Mouse (Mus musculus) intestine, embryonic 16.5 days (tissue): ENCODE results near the gene Ak3. TPM values are rescaled to one million over a fixed set of nuclear protein-coding genes. Genes with fewer than 3 reads are reported as not detected.

Experiments used
- ATAC-seq: fragments of 200-750 bp; cut with Nextera tagmentation; 2 replicates; pipeline ENCODE4 v1.8.0; 2017; ENCODE audit warnings: moderate TSS enrichment, moderate library complexity
- H3K27ac ChIP-seq: fragments of 300-500 bp; sonication (generic); 2 replicates; pipeline ENCODE4 v1.5.1; 2014; ENCODE audit warnings: mild to moderate bottlenecking, low read length
- H3K27me3 ChIP-seq: fragments of 300-500 bp; sonication (generic); replicated peaks from 2 replicates; pipeline ENCODE4 v1.6.1; 2014; ENCODE audit warnings: low read length, control low read depth, mixed read lengths; ENCODE audit not compliant: control insufficient read depth, insufficient read depth
- H3K36me3 ChIP-seq: fragments of 300-500 bp; sonication (generic); 2 replicates; pipeline ENCODE4 v1.6.1; 2014; ENCODE audit warnings: low read length, control low read depth; ENCODE audit not compliant: control insufficient read depth, insufficient read depth
- H3K4me1 ChIP-seq: fragments of 300-500 bp; sonication (generic); 2 replicates; pipeline ENCODE4 v1.6.1; 2014; ENCODE audit warnings: low read length, control low read depth, mixed read lengths; ENCODE audit not compliant: control insufficient read depth, insufficient read depth
- H3K4me2 ChIP-seq: fragments of 300-500 bp; sonication (generic); 2 replicates; pipeline ENCODE4 v1.6.1; 2014; ENCODE audit warnings: low read depth, low read length, control low read depth
- H3K4me3 ChIP-seq: fragments of 300-500 bp; sonication (generic); 2 replicates; pipeline ENCODE4 v1.5.1; 2014; ENCODE audit warnings: mild to moderate bottlenecking, low read length
- H3K9ac ChIP-seq: fragments of 300-500 bp; sonication (generic); 2 replicates; pipeline ENCODE4 v1.6.1; 2014; ENCODE audit warnings: low read depth, low read length
- H3K9me3 ChIP-seq: fragments of 300-500 bp; sonication (generic); 2 replicates; pipeline ENCODE4 v1.6.1; 2016; ENCODE audit warnings: low read length, control low read depth; ENCODE audit not compliant: control insufficient read depth
- WGBS: fragments of 180-500 bp; shearing (Covaris S2); extraction: QIAGEN DNeasy Blood & Tissue Kit; methylation state at CpG from one replicate; pipeline ENCODE4 v1.1.7; 2014; 5-methylcytosine and 5-hydroxymethylcytosine counted together
- polyA plus RNA-seq: library from polyadenylated mRNA; unstranded; fragments of >200 nt; fragmentation: Nextera tagmentation; extraction: Ambion mirVana; gene quantifications from 2 replicates; pipeline ENCODE4 v1.2.1, GENCODE M21; 2015

The Ak3 gene
- polyA plus RNA-seq, 1 experiment from 2014 or later, result 104 TPM

DNA sequence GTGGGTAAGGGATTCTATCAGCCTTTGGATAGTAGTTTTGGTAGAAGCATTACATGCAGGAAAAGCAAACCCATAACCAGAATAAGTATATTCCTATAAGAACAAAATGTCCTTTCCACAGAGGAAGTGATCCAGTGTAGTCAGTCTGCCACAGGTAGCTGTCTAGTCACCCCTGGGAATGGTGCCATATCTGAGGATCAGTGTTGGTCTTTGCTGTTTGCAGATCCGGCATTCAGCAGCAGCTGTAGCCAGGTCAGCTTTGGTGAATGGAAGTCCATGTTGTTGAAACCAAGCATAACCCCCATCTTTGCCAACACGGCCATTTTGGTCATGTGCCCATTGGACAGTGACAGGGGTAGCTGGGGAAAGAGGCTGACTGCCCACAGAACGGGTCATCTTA, 16.0 kb downstream of the Ak3 start:
- Histone ChIP-seq H3K36me3 (no peaks in the 10 kb centered on the region), H3K4me2 (no peak overlapping the region)
- no peak for ATAC-seq

DNA sequence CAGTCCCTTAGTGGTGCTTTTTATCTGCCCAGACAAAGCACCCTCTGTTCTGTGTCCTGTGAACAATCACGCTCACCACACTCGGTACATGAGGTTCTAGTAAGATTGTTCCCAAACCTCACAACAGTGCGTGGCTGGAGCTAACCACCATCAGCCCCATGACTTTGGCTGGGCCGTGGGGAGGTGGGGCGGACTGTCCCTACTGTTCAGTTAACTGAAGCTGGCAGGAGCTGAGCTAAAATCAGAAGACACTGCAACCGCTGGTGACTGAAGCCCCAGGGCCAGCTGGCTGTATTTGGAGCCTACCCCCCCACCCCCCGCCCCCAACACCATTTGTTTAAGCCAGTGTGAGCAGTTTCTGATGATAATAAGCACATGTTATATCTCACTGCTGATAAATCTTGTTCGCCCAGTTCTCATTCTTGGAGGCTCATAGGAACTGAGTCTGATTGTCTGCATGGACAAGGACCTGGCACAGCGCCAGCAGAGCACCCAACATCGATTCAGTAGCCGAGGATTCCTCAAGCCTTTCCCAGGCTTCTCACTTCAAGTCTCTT, 23.3 kb downstream of the Ak3 start:
- ATAC-seq, result no peak

More for the DNA sequence above, 16.0 kb downstream of the Ak3 start:
- Histone ChIP-seq H3K9me3 (no peaks in the 10 kb centered on the region), H3K27ac (no peak overlapping the region), H3K9ac (no peak overlapping the region), H3K4me1 (no peaks in the 10 kb centered on the region), H3K4me3 (no peak overlapping the region), H3K27me3 (no peaks in the 10 kb centered on the region)
- WGBS, result 96% methylated on average over 3 of the region's 3 CpGs

DNA sequence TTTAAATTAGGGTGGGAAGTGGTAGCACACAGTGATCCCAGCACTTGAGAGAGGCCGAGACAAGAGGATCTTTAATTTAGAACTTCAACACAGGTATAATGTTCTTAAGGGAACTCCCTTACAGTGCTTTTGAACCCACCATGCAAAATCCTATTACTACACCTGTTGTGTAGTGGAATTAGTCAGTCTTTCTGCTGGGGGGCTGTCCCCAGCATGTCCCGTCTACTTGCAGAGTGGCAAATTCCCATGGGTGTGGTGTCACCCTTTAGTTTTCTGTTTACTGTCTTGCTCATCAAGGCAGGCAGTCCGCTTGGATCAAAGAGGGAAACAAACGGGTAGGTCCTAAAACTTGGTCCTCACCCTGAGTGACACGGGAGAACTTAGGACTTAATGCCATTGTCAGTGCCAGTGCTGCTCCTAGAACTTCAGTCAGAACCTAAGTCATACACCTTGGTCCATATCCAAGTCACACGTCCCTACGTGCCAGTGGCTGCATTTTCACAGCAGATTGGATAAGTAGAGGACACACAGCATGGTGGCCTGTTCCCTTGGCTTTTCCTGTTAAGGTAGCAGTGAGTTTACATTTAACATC, 25.9 kb downstream of the Ak3 start:
- H3K9me3 ChIP-seq, result no peaks in the 10 kb centered on the region
- H3K27ac ChIP-seq, result no peak overlapping the region
- no peak overlapping the region for H3K9ac ChIP-seq
- no peaks in the 10 kb centered on the region for H3K27me3 ChIP-seq
- WGBS, result 91% methylated on average over 7 of the region's 7 CpGs
- no peak overlapping the region for H3K4me3 ChIP-seq
- H3K4me1 ChIP-seq, result no peaks in the 10 kb centered on the region
- no peak overlapping the region for H3K4me2 ChIP-seq
- ATAC-seq, result no peak
- peaks cover 16% of the 10 kb centered on the region for H3K36me3 ChIP-seq

More for the DNA sequence above, 23.3 kb downstream of the Ak3 start:
- H3K27me3 ChIP-seq, result no peaks in the 10 kb centered on the region
- H3K9me3 ChIP-seq, result no peaks in the 10 kb centered on the region
- no peak overlapping the region for H3K27ac ChIP-seq
- H3K4me1 ChIP-seq, result no peaks in the 10 kb centered on the region
- peaks cover 16% of the 10 kb centered on the region for H3K36me3 ChIP-seq
- no peak overlapping the region for H3K9ac ChIP-seq
- H3K4me2 ChIP-seq, result no peak overlapping the region
- no peak overlapping the region for H3K4me3 ChIP-seq
- 69% methylated on average over 11 of the region's 11 CpGs for WGBS

DNA sequence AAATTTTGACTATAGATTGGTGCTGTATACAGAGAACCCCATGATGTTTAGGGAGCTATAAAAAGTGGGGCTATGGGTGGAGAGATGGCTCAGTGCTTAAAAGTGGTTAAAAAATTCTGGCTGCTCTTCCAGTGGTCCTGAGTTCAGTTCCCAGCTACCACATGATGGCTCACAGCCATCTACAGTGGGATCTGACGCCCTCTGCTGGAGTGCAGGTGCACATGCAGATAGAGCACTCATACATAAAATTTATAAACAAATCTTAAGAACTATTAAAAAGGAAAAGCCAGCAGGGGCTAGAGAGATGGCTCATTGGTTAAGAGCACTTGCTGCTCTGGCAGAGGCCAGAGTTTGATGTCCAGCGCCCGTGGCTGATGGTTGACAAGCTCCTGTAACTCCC, 28.1 kb downstream of the Ak3 start:
- Histone ChIP-seq H3K9ac (no peak overlapping the region), H3K27me3 (no peaks in the 10 kb centered on the region), H3K9me3 (no peaks in the 10 kb centered on the region), H3K4me2 (no peak overlapping the region), H3K4me1 (no peaks in the 10 kb centered on the region), H3K4me3 (no peak overlapping the region), H3K36me3 (peaks cover 8% of the 10 kb centered on the region), H3K27ac (no peak overlapping the region)
- no peak for ATAC-seq
- 91% methylated on average over 3 of the region's 3 CpGs for WGBS

DNA sequence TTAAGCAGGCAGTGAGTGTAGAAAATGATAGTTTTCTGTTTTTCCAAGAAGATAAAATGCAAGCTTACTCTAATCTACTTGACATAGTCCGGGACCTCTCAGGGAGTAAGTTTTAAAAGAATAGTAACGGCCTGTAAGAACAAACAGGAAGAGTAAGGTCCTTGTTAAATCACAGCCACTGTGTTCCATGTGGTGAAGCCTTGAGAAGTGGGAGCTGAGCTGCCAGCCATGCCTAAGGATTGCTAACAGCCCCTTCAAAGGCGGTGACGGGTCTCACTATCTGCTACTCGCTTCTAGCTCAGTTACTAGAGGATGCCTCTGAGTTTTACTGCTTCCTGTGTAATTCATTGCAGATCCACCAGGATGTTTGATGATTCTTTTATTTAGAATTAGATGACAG, 31.0 kb downstream of the Ak3 start:
- no peak overlapping the region for H3K4me3 ChIP-seq
- H3K36me3 ChIP-seq, result peaks cover 5% of the 10 kb centered on the region
- WGBS, result 77% methylated on average over 5 of the region's 5 CpGs
- no peaks in the 10 kb centered on the region for H3K4me1 ChIP-seq
- no peaks in the 10 kb centered on the region for H3K27me3 ChIP-seq
- no peak overlapping the region for H3K27ac ChIP-seq
- no peak for ATAC-seq
- H3K9me3 ChIP-seq, result no peaks in the 10 kb centered on the region
- no peak overlapping the region for H3K4me2 ChIP-seq
- H3K9ac ChIP-seq, result no peak overlapping the region

DNA sequence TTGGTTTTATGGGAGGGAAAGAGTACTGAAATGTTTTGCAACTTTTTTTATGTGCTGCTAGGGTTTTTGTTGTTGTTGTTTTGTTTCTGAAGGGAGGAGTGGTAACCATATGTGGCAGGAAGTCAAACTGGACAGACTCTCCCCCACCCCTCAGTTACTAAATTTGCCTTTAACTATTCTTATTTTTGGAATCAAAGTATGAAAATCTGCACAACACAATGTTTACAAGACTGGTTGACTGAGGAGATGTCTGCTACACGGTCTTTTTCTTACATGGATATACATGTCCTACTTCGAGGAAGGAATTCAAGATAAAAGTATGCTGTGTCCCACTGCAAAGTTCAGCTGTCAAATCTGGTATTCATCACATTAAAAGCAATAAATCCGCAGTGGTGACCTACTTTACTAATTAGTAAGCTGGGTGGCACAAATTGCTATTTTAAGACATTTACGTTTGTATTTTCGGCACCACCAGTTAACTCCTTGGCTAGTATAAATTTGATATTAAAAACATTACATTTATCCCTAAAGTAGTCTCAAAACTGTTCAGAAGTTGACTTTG, 31.5 kb downstream of the Ak3 start:
- H3K27me3 ChIP-seq, result no peaks in the 10 kb centered on the region
- H3K9ac ChIP-seq, result no peak overlapping the region
- no peak overlapping the region for H3K27ac ChIP-seq
- ATAC-seq, result no peak
- WGBS, result 83% methylated on average over 5 of the region's 5 CpGs
- H3K4me1 ChIP-seq, result no peaks in the 10 kb centered on the region
- no peaks in the 10 kb centered on the region for H3K9me3 ChIP-seq
- peaks cover 4% of the 10 kb centered on the region; the same call in 1 of the 2 replicates for H3K36me3 ChIP-seq
- H3K4me3 ChIP-seq, result no peak overlapping the region
- H3K4me2 ChIP-seq, result no peak overlapping the region

DNA sequence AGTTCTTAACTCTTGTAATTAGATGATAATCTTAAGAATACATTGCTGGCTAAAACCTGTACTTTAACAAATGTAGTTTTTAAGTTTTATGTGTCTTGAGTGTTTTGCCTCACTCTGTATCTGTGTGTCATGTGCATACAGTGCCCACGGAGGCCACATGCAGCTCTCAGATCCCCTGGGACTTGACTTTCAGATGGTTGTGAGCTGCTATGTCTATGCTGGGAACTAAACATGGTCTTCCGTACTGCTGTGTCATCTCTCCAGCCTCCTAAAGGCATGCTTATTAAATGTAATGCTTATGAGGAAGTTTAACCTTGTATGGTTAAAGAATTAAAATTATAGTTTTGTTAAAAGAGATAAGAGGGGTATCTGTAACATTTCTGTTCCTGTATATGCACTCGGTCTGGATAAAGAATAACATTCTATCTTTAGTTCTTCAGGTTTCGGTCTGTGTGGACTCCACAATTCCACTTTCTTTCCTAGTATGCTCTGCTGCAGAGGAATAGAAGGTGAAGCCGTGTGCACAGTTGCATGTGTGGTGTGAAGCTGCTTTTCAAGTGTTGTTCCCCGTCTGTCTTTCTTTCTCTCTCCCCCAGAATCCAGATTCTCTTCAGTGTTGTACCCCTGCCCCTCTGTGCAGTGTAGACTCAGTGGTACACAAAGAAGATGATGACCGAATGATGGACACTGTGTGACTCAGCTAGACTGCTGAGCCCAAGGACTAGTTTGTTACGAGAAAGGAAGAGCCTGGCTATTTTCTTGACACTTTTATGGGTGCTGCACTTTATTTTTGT, 32.2 kb downstream of the Ak3 start:
- H3K9ac ChIP-seq, result no peak overlapping the region
- 78% methylated on average over 8 of the region's 8 CpGs for WGBS
- no peaks in the 10 kb centered on the region for H3K27me3 ChIP-seq
- H3K27ac ChIP-seq, result no peak overlapping the region
- ATAC-seq, result no peak
- H3K4me3 ChIP-seq, result no peak overlapping the region
- no peaks in the 10 kb centered on the region for H3K9me3 ChIP-seq
- H3K4me2 ChIP-seq, result no peak overlapping the region
- H3K36me3 ChIP-seq, result peaks cover 4% of the 10 kb centered on the region; the same call in 1 of the 2 replicates
- no peaks in the 10 kb centered on the region for H3K4me1 ChIP-seq

DNA sequence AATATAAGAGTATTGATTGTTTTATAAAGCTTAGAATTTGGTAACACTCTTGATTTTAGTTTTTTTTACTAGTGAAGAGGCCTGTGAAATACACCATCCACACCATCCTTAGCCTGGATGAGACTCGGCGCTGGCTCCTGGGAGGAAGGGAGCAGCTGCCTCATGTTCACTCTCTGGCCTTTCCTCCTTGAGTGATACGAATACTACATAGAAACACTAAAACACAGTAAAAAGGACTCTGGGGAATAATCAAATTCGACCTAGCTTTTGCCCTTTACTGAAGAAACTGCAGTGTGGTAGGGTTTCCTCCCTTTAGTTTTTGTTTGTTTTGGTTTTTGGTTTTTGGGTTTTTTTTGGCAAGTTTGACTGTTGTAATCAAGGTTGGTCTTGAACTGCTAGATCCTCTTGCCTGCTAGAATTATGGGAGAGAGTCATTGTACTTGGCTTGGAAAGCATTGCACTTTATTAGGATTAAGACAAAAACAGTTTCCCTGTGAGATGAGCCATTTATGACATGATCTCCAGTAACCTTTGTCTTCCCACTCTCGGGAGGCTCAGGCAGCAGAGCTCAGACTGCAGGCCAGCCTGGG, 33.2 kb downstream of the Ak3 start:
- H3K4me2 ChIP-seq, result no peak overlapping the region
- H3K36me3 ChIP-seq, result no peaks in the 10 kb centered on the region; the same call in 1 of the 2 replicates
- no peaks in the 10 kb centered on the region for H3K27me3 ChIP-seq
- no peak overlapping the region for H3K4me3 ChIP-seq
- no peak overlapping the region for H3K9ac ChIP-seq
- no peaks in the 10 kb centered on the region for H3K9me3 ChIP-seq
- H3K4me1 ChIP-seq, result no peaks in the 10 kb centered on the region
- WGBS, result 71% methylated on average over 5 of the region's 5 CpGs
- no peak overlapping the region for H3K27ac ChIP-seq
- ATAC-seq, result no peak

DNA sequence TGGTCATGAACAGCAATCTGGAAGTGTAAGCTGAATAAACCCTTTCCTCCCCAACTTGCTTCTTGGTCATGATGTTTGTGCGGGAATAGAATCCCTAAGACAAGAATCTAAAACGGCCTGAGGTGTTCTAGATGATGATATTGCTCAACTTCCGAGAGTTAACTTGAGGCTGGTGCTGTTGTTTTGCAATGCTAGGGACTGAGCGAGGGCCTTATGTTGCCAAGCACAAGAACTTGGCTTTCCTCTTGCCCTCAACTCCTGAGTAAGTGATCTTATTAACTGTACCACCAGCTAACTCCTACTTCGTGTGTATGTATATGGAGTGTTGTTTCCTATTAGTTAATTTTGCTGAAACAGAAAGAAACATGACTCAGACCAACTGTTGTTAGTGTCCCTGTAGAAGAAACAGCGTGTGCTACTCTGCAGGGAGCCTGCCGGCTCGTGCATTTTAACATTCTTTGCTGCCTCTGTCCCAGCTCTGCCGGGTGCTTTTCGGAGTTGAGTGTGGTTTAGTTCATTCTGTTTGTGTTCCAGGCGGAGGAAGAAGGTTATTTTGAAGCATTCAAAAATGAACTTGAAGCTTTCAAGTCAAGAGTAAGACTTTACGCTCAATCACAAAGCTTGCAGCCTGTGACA, 36.3 kb downstream of the Ak3 start:
- Histone ChIP-seq H3K4me1 (no peaks in the 10 kb centered on the region), H3K9ac (no peak overlapping the region), H3K4me2 (no peak overlapping the region), H3K9me3 (no peaks in the 10 kb centered on the region), H3K27me3 (no peaks in the 10 kb centered on the region), H3K36me3 (0 out of 2 replicates have a peak, but pooled peaks cover 7% of the 10 kb centered on the region), H3K4me3 (no peak overlapping the region), H3K27ac (no peak overlapping the region)
- 86% methylated on average over 12 of the region's 12 CpGs for whole genome bisulfite sequencing
- ATAC-seq, result no peak
